Mouse (Mus musculus): ENCODE data around the gene Tollip.

- TF ChIP-seq CTCF (IDR thresholded peaks at IDR 0.05; ENCODE audit: borderline replicate concordance, insufficient read depth, low read length) (no peak), POLR2A (IDR thresholded peaks at IDR 0.05; ENCODE audit: low read depth, low read length) (no peak)
These were observed 79.5 kb downstream of the Tollip start, which contains the start of gene Muc5b for GRCm38 (mm10) chr7:141838779-141839178.

All from embryonic fibroblast, embryonic 13.5 days (primary cell).